Mouse (Mus musculus): Measurements from ENCODE around the gene Ryr2. TPM values are rescaled to one million over a fixed set of nuclear protein-coding genes. Genes with fewer than 3 reads are reported as not detected.

Ryr2 gene
- polyA plus RNA-seq, 1 experiment: 0.13 TPM

GRCm38 (mm10) chr13:12013986-12014385 lies 92.8 kb downstream of the Ryr2 start:
- Histone ChIP-seq H3K4me1 (ENCODE audit: control insufficient read depth, insufficient read depth, low read length) (no peaks in the 10 kb centered on the region), H3K36me3 (ENCODE audit: control insufficient read depth, insufficient read depth, low read length) (no peaks in the 10 kb centered on the region), H3K27ac (ENCODE audit: insufficient read depth, low read depth, low read length) (no peak overlapping the region), H3K27me3 (replicated peaks; ENCODE audit: control insufficient read depth, insufficient read depth, low read length) (no peaks in the 10 kb centered on the region), H3K4me3 (ENCODE audit: insufficient read depth, low read depth, low read length) (no peak overlapping the region)
- DNase-seq: no peak
- 69% methylated on average over 8 of the region's 8 CpGs for WGBS
- TF ChIP-seq POLR2A (IDR thresholded peaks at IDR 0.05; ENCODE audit: low read depth, low read length) (no peak), CTCF (conservative IDR thresholded peaks at IDR 0.05; ENCODE audit: insufficient read depth, insufficient read length, low read depth, low read length) (no peak)

GRCm38 (mm10) chr13:12008995-12009689 lies 97.6 kb downstream of the Ryr2 start:
- no peak for DNase-seq
- TF ChIP-seq CTCF (conservative IDR thresholded peaks at IDR 0.05; ENCODE audit: insufficient read depth, insufficient read length, low read depth, low read length): no peak
- no peak for TF ChIP-seq POLR2A (IDR thresholded peaks at IDR 0.05; ENCODE audit: low read depth, low read length)
- Histone ChIP-seq H3K27ac (ENCODE audit: insufficient read depth, low read depth, low read length) (no peak overlapping the region), H3K36me3 (ENCODE audit: control insufficient read depth, insufficient read depth, low read length) (no peaks in the 10 kb centered on the region), H3K4me3 (ENCODE audit: insufficient read depth, low read depth, low read length) (no peak overlapping the region), H3K27me3 (replicated peaks; ENCODE audit: control insufficient read depth, insufficient read depth, low read length) (no peaks in the 10 kb centered on the region), H3K4me1 (ENCODE audit: control insufficient read depth, insufficient read depth, low read length) (no peaks in the 10 kb centered on the region)
- 78% methylated on average over 6 of the region's 6 CpGs for WGBS

GRCm38 (mm10) chr13:12007579-12007978 lies 99.2 kb downstream of the Ryr2 start:
- DNase-seq: no peak
- H3K4me1 ChIP-seq (ENCODE audit: control insufficient read depth, insufficient read depth, low read length): no peaks in the 10 kb centered on the region
- WGBS: 68% methylated on average over 2 of the region's 2 CpGs
- no peak overlapping the region for H3K27ac ChIP-seq (ENCODE audit: insufficient read depth, low read depth, low read length)
- H3K4me3 ChIP-seq (ENCODE audit: insufficient read depth, low read depth, low read length): no peak overlapping the region
- no peaks in the 10 kb centered on the region for H3K27me3 ChIP-seq (replicated peaks; ENCODE audit: control insufficient read depth, insufficient read depth, low read length)
- H3K36me3 ChIP-seq (ENCODE audit: control insufficient read depth, insufficient read depth, low read length): no peaks in the 10 kb centered on the region
- TF ChIP-seq POLR2A (IDR thresholded peaks at IDR 0.05; ENCODE audit: low read depth, low read length) (no peak), CTCF (conservative IDR thresholded peaks at IDR 0.05; ENCODE audit: insufficient read depth, insufficient read length, low read depth, low read length) (no peak)

- 38% methylated on average over 3 of the region's 3 CpGs for WGBS
- no peak for DNase-seq
- H3K27ac ChIP-seq (ENCODE audit: insufficient read depth, low read depth, low read length): no peak overlapping the region
- H3K4me3 ChIP-seq (ENCODE audit: insufficient read depth, low read depth, low read length): no peak overlapping the region
- H3K36me3 ChIP-seq (ENCODE audit: control insufficient read depth, insufficient read depth, low read length): no peaks in the 10 kb centered on the region
- H3K27me3 ChIP-seq (replicated peaks; ENCODE audit: control insufficient read depth, insufficient read depth, low read length): no peaks in the 10 kb centered on the region
- no peaks in the 10 kb centered on the region for H3K4me1 ChIP-seq (ENCODE audit: control insufficient read depth, insufficient read depth, low read length)
- TF ChIP-seq CTCF (conservative IDR thresholded peaks at IDR 0.05; ENCODE audit: insufficient read depth, insufficient read length, low read depth, low read length) (no peak), POLR2A (IDR thresholded peaks at IDR 0.05; ENCODE audit: low read depth, low read length) (no peak)
Observed at GRCm38 (mm10) chr13:12001891-12002294, 104.9 kb downstream of the Ryr2 start.

GRCm38 (mm10) chr13:11999851-12000250 lies 106.9 kb downstream of the Ryr2 start:
- Histone ChIP-seq H3K4me1 (ENCODE audit: control insufficient read depth, insufficient read depth, low read length) (no peaks in the 10 kb centered on the region), H3K27ac (ENCODE audit: insufficient read depth, low read depth, low read length) (no peak overlapping the region), H3K4me3 (ENCODE audit: insufficient read depth, low read depth, low read length) (no peak overlapping the region), H3K36me3 (ENCODE audit: control insufficient read depth, insufficient read depth, low read length) (no peaks in the 10 kb centered on the region), H3K27me3 (replicated peaks; ENCODE audit: control insufficient read depth, insufficient read depth, low read length) (no peaks in the 10 kb centered on the region)
- WGBS: 77% methylated on average over 4 of the region's 4 CpGs
- no peak for DNase-seq
- TF ChIP-seq POLR2A (IDR thresholded peaks at IDR 0.05; ENCODE audit: low read depth, low read length) (no peak), CTCF (conservative IDR thresholded peaks at IDR 0.05; ENCODE audit: insufficient read depth, insufficient read length, low read depth, low read length) (no peak)

GRCm38 (mm10) chr13:11997366-11997765 lies 109.4 kb downstream of the Ryr2 start:
- no peak for DNase-seq
- TF ChIP-seq CTCF (conservative IDR thresholded peaks at IDR 0.05; ENCODE audit: insufficient read depth, insufficient read length, low read depth, low read length): no peak
- no peak for TF ChIP-seq POLR2A (IDR thresholded peaks at IDR 0.05; ENCODE audit: low read depth, low read length)
- Histone ChIP-seq H3K27me3 (replicated peaks; ENCODE audit: control insufficient read depth, insufficient read depth, low read length) (no peaks in the 10 kb centered on the region), H3K4me1 (ENCODE audit: control insufficient read depth, insufficient read depth, low read length) (no peaks in the 10 kb centered on the region), H3K36me3 (ENCODE audit: control insufficient read depth, insufficient read depth, low read length) (no peaks in the 10 kb centered on the region), H3K27ac (ENCODE audit: insufficient read depth, low read depth, low read length) (no peak overlapping the region), H3K4me3 (ENCODE audit: insufficient read depth, low read depth, low read length) (no peak overlapping the region)
- 83% methylated on average over 2 of the region's 2 CpGs for WGBS

- 69% methylated on average over 4 of the region's 4 CpGs for WGBS
- no peaks in the 10 kb centered on the region for H3K27me3 ChIP-seq (replicated peaks; ENCODE audit: control insufficient read depth, insufficient read depth, low read length)
- no peak for DNase-seq
- TF ChIP-seq POLR2A (IDR thresholded peaks at IDR 0.05; ENCODE audit: low read depth, low read length) (no peak), CTCF (conservative IDR thresholded peaks at IDR 0.05; ENCODE audit: insufficient read depth, insufficient read length, low read depth, low read length) (no peak)
- H3K27ac ChIP-seq (ENCODE audit: insufficient read depth, low read depth, low read length): no peak overlapping the region
- H3K36me3 ChIP-seq (ENCODE audit: control insufficient read depth, insufficient read depth, low read length): no peaks in the 10 kb centered on the region
- H3K4me1 ChIP-seq (ENCODE audit: control insufficient read depth, insufficient read depth, low read length): no peaks in the 10 kb centered on the region
- no peak overlapping the region for H3K4me3 ChIP-seq (ENCODE audit: insufficient read depth, low read depth, low read length)
Observed at GRCm38 (mm10) chr13:11987556-11987955, 119.2 kb downstream of the Ryr2 start.

Measured in kidney, adult 2 months (tissue).